Mouse (Mus musculus): ENCODE measurements around the gene Coq4.
"Not testable (repeated sequence)": the region's sequence is repeated elsewhere in the genome, so short reads cannot be mapped to it uniquely, and the experiment has no call there.

Coq4 gene

DNA sequence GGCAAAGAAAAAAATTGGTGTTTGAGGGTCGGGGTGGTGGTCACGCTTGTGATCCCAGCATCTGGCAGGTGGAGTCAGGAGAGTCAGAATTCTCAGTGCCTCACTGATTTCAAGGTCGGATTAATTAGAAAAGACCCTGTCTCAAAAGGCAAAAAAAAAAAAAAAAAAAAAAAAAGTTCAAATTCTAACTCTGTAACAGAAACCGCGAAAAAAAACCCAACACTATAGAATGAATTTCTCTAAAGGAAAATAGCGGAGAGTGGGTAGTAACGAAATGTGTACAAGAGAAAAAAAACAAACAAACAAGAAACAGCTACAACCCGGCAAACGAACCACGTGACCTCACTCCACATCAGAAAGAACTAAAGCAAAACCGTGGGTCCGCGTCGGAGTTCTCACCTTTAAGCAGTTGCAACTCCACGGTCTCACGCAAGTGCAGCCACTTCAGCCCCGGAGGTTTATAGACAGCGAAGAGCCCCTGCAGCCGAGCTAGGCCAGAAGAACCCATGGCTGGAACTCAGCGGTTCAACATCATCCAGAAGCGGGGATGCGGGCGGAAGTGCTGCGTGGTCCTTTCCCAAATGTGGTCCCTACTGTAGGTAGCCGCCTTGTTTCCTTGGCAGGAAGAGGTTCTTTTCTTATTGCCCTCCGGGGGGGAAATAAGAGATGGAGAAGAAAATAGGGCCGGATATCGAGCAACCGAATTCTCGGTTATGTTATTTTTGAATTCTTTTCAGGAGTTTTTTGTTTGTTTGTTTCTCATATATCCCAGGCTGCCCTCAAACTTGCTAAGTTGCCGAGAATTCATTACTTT, at the start of gene Coq4:
Gene Coq4, plus strand, starts transcription at position 390 of the 814 bp plus-strand sequence.
- DNase-seq (ENCODE audit: low spot score), result peak; percentile 90

DNA sequence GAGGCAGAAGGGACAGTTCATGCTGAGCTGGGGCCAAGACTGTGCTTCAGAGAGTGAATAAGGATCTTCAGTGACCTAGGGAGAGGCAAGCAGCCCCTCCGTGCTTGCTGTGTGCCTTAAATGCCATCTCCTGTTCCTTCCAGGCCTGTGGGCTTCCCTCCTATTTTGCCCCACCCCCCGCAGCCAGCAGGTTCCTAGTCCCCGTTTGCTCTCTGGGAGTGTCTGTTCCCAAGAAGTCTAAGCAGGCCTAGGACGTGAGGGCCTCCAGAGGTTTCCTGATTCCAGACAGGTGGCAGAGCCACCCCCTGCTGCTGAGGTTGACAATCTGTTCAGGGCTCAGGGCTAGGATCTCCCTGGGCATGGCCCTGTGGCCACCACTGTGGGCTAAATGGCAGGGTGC, 48.5 kb upstream of the Coq4 start:
- no peak for DNase-seq (ENCODE audit: low spot score)

DNA sequence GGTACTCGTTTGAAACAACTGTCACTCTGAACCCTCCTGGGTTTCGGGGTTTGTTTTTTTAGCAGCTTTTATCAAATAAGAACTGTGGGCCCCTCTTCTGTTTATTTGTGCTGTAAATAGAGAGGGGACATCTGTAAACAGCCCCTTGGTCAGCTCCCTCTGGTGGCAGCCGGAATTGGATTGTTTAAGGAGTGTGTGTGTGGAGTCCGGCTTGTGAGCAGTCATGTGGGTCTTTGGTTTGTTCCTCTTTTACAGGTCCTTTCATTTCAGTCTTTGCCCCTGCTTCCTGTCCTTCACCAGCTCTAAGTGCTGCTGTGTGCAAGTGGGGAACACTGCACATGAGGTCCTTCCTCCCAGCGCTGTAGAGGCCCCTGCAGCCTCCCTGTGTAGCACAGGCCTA, 47.9 kb upstream of the Coq4 start:
- no peak for DNase-seq (ENCODE audit: low spot score)

DNA sequence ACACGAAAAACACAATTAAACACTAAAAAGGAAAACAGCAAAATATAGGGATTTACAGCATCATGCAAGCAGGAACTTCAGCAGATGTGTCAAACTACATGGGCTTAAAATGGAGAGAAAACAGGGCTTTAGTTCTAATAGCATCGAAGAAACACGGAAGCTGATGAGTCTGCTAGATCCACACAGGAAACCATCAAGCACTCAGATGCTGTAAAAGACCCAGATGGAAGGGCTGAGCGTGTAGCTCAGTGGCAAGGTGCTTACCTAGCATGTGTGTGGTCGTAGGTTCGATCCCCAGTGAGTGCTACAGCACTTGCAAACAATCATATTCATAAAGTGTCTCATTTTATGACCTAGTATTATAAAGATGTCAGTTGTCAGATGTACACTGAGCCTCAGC, 46.1 kb upstream of the Coq4 start:
- no peak for DNase-seq (ENCODE audit: low spot score)

DNA sequence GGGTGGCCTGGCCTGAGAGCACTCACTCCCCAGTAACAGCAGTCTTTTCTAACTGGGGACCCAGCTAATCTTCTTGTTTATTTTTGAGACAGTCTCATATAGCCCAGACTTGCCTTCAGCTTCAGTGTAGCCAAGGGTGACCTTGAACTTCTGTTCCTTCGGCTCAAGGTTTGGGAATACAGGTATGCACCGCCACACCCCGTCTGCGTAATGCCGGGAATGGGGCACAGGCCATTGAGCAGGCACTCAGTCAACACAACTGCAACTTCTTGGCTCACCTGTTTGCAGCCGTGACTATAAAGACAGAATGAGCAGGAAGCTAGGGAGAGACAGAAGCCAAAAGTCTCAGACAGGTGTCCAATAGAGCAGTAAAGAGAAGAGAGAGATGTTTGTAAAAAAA, 43.0 kb upstream of the Coq4 start:
- DNase-seq (ENCODE audit: low spot score), result no peak

DNA sequence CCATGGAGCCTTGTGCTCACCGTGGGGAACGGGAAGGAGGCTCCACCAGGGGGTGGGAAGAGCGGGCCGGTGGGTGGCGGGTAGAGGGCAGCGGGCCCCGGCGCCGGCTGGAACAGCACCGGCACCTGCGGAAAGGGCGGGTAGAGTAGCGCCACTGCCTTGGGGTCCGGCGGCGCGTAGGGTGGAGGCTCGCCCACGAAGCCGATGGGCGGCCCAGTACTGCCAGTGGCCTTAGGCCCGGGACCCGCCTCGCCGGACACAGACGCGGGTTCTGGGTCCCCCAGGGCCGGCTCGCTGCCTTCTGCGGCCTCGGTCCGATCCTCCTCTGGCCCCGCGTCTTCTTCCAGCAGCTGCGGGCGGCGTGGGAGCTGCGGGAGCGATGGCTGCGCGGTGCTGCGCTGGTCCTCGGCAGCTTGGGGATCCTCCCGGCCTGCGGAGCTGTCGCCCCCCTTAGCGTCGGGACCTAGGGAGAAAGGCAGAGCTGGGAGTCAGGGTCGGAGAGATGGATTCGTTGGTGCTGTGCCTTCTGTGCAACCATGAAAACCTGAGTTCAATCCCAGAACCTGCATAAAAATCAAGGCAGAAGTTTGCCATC, 40.0 kb upstream of the Coq4 start:
- DNase-seq (ENCODE audit: low spot score), result no peak

DNA sequence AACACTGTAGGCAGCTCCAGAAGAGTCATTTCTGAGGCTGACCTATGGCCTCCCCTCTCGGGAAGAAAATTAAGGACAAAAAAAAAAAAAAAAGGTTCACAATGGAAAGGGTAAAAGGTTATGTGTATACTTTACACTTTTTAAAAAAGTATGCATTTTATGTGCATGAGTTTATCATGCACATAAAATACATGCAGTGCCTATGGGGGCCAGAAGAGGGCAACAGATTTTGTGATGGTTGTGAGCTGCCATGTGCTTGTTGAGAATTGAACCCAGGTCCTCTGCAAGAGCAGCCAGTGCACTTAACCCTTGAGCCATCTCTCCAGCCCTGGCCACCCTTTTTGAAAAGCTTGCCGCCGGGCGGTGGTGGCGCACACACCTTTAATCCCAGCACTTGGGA, 39.4 kb upstream of the Coq4 start:
- DNase-seq (ENCODE audit: low spot score), result no peak

DNA sequence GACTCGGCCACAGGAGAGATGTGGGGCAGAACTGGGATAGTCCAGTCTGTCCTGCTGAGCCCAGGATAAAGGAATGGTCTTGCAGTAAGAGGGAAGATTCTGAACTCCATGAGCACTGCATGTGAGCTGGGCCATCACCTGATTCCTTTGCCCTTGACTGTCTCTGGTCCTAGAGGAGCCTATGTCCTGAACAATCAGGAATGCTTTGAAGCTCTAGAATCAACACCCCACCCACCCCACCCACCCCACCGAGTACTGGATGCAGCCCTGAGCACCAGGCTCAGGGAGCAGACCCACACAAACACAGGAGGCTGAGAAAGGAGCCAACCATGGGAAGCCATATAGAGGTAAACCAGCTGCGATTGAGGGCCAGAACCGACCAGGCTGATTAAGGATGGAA, 38.8 kb upstream of the Coq4 start:
- DNase-seq (ENCODE audit: low spot score), result no peak

DNA sequence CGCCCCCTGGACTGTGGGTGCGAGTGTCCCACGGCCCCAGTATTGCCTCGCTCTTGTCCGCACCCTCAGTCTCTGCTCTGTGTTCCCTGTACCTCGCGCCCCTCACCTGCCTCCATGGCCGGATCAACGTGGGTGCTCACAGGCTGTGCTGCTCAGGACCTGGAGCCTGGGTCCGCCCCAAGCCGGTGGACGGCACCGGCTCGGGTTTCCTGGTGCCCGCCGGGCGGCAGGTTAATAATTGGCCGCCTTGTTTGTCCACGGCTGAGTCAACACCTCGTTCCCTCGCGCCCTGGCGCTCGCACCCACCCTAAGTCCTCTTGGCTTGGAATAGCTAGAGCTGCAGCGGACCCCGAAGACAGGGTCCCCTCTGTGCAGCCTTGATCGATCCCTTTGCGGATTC, 35.8 kb upstream of the Coq4 start, which contains the start of gene Gm13420:
Gene Gm13420, minus strand, starts transcription at position 189 of the 400 bp plus-strand sequence.
- DNase-seq (ENCODE audit: low spot score), result peak; percentile 76

DNA sequence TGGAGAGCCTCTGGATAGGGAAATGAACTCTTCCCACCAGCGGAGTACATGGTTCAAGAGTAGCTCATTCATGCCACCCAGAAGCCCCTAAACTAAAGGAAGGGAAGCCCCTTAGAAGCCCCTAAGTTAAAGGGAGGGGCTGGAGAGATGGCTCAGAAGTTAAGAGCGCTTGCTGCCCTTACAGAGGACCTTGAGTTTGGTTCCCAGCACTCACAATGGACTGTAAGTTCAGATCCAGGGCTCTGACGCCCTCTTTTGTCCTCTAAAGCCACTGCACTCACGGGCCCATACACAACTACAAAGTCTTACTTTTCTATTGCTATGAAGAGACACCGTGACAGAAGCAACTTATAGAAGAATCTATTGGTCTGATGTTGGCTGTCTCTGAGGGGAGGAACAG, 34.9 kb upstream of the Coq4 start:
- no peak for DNase-seq (ENCODE audit: low spot score)

DNA sequence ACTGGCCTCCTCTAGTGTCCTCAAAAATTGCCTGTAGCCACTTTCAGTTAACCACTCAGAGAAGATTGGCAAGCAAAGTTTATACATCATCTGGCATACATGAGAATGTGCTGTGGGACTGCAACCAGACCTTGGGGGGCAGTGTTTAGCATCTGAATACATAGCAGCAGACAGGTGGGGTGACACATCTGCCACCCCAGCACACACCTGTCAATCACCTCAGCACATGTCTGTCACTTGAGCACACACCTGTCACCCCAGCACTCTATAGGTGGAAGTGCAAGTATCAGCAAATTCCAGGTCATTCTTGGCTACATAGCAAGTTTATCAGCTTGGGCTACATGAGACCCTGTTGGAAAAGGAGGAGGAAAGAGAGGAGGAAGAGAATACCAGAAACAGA, 31.6 kb upstream of the Coq4 start:
- DNase-seq (ENCODE audit: low spot score), result no peak

DNA sequence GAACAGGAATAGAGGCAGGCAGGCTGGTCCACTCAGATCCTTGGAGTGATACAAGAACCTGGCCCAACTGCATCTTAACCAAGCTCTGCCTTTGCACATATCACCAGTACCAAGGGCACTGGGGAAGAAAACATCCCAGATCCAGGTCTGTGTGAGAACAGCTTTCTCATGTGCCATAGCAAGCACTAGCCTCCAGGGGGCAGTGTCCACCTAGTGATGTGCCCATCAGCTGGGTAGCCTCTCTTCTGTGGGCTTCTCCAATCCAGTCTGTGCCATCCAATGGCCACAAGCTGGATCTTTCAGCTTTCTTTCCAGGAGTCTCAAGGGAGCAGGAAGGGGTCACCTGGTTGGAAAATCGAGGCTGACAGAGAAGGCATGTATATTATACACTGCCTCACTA, 22.5 kb upstream of the Coq4 start:
- DNase-seq (ENCODE audit: low spot score), result peak; percentile 41

DNA sequence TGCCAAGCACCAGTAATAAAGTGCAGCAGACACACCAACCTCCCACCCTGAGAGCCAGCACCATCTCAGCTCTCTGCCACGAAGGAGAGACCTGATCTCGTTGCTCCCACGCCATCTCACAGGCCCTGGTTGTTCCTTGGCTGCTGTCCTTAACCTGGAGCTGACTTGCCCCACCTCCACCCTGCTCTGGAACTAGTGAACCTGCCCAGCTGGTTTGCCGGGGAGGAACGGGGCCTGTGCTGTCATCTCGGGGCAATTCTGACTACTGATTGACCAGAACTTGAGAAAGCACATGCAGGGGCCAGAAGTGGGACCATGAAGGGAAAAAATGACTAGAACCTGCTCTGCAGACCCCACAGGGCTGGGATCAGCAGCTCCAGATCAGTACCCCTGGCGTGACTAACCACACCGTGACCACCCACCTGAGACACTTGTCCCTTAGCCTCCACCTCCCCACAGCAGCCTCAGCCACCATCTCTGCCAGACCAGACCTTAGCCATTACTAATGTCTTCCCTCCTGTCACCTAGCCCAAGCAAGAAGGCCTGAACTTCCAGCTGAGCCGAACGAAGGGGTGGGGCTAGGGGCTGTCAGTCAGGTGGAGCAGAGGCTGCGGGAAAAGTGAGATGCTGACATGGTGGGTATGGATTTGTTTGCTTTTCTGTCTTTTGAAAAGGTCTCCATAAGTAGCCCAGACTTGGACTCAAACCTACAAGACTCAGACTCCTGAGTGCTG, 19.1 kb upstream of the Coq4 start:
- peak; percentile 59 for DNase-seq (ENCODE audit: low spot score)

DNA sequence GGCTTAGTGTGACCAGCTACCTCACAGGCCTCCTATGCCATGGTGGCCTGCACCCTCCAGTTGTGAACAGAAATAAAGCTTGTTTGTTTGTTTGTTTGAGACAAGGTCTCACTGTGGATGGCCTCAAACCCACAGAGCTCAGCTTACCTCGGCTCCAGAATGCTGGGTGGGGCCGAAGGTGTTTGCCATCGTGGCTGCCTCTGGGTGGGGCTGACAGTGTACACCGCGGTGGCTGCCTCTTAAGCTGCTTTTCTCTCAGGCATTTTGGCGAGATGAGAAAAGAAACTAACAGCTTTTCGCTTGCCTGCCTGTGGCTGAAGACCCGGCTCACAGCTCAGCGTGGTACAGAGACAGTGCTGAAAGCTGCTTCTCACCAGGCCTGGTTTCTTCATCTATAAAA, 18.4 kb upstream of the Coq4 start:
- DNase-seq (ENCODE audit: low spot score), result no peak

DNA sequence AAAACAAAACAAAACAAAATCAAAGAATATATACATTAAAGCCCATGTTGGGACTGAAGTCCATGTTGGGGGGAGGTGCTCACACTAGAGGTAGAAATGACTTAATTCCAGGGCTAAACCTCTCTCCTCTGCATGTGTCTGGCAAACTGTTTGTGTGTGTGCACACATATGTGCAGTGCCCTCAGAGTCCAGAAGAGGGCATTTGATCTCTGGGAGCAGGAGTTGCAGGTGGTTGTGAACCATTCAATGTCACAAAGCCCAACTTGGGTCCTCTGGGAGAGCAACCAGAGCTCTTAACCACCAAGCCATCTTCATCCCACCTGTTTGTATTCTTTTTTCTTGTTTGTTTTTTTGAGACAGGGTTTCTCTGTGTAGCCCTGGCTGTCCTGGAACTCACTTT, 17.1 kb upstream of the Coq4 start:
- no peak for DNase-seq (ENCODE audit: low spot score)

DNA sequence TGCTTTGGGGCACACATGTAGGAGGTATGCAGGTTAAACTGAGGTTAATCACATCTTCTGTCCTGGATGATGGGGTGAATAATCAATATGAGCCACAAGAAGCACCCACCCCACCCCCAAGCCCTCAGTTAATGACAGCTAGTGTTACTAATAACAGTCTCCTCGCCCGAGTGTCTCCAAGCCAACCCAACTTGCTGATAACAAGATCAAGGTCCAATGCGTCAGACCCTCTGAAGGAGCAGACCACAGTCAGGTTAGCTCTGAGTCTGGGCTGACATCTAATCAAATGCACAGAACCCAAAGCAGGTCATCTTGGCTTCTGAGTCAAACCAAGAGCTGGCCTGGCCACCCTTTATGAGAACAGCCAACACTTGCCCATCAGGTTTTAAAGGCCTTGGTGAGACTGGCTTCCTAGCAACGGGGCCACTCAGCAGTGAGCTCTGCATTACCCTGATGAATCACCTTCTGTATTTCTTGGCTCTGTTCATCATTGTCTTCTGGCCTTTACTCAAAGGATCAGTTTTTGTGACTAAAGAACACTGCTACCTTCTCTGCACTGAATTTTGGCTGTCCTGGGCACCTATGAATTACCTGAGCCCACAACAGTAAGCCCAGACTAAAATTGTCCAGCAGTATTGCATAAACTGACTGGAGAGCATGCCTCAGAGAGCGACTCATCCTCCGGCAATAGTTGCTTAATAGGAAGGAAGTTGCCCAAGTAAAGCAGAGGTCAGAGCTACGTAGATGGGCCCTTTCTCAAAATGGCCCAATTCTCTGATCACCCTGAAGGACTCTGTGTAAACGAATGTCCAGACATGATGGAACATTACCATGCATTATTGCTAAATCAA, 15.5 kb upstream of the Coq4 start:
- DNase-seq (ENCODE audit: low spot score), result peak; percentile 84

DNA sequence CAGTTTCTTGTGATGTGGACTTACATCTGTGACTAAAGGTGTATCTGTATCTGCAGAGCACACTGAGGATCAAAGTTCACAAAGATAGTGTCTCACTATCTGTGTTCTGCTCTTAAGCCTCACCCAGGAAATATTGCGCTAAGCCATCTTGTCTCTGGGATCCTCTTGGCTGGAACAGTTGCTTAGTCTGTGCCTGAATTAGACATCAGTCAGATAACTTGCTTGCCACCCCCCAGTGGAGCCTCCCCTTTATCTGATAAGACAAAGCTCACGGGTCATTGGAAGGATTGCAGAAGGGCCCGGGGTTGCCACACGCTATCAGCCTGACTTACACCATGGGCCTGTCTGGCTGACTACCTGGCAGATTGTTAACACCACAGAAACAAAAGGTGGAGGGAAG, 14.0 kb upstream of the Coq4 start:
- peak; percentile 84 for DNase-seq (ENCODE audit: low spot score)

DNA sequence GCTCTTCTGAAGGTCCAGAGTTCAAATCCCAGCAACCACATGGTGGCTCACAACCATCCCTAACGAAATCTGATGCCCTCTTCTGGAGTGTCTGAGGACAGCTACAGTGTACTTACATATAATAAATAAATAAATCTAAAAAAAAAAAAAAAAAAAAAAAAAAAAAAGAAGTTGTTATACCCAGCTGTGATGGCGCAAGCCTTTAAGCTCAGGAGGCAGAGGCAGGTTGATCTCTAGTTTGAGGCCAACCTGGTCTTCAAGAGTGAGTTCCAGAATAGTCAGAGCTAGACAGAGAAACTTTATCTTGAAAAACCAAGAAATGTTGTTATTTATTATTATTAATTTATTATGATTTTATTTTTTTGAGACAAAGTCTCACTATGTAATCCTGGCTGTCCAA, 6.0 kb upstream of the Coq4 start:
- not testable (repeated sequence) for DNase-seq (ENCODE audit: low spot score)

DNA sequence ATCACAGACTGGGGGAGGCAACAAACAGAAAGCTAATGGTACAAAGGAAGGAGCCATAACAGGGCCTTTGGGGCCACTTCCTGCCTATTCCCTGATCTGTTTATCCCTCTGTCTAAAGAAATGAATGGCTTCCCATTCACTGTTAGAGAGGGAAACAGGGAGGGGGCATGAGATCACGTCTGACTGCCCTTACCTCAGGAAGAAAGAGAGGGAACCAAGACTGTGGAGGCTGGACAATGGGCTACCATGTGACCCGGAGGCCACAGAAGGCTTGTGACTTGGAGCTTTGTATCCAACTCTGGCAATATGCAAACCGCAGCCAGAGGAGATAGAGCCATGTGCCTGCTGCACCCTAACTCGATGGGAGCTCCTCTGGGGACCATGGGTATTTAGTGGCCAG, 3.0 kb upstream of the Coq4 start:
- DNase-seq (ENCODE audit: low spot score), result no peak

DNA sequence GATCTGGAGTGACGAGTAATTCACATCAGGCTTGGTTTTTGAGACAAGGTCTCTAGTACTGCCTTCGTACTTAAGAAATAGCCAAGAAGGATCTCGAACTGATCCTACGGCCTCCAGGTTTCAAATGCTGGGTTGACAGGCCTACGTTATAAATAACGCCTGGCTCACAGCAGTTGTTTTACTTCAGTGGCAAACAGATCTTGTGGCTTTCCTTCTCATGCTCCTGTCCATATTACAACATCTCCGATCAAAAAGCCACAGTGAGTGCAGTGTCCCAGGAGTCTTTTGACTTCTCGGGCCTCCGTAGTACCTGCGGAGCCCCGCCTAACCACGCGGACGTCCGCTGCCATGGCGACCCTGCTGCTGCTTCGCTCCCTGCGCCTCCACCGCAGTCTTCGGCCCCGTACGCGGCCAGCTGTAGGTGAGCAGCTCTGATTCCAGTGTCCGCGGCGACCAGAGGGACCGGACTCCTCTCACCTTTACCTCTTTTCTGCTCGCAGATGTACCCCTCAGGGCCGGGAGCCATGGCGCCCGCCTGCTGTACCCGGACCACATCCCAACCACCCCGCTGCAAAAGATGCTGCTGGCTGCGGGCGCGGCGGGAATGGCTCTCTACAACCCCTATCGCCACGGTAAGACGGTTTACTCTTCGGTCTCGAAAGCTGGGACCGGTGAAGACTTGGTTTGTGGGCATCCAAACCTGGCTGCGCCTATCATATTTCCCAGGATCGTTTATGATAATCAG, 816 bp downstream of the Coq4 start, which contains the start of gene Trub2:
Gene Trub2, minus strand, starts transcription at position 566 of the 745 bp plus-strand sequence.
- DNase-seq (ENCODE audit: low spot score), result peak; percentile 88

DNA sequence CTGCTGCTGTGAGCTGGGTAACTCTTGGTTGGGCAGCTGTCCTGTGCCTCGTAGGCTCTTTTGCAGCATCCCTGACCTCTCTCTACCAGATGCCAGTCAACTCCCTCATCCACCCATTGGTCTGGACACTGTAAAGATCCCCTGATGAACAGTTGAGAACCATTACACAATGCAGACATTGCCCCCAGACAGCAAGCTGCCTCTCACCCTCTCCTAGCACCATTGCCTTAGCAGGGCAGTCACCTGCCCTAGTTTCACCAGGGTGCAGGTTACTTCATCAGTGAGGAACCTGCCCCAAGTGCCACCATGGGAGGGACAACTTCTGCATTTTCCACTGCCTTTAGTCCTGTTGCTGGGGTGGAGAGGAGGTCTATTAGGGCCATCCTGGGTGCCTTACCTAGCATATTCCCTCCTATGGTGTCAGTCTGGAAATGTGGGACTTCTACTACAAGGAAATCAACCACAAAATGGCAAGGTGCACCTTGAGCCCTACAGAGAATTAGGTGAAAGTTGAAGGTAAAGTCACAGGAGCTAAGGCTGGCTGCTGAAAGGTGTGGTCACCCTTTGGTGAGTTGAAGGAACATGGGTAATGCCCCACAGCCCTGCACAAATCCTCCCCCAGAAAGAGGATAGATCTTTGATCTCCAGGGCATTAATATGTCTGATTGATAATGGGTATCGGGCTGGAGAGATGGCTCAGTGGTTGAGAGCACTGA, 5.6 kb downstream of the Coq4 start:
- DNase-seq (ENCODE audit: low spot score), result no peak
